Mouse (Mus musculus): ENCODE results near the gene Sipa1l2.

GRCm38 (mm10) chr8:125413001-125413909, 156.4 kb downstream of the Sipa1l2 start:
- TF ChIP-seq GATA1 (IDR thresholded peaks at IDR 0.05; ENCODE audit: low read length): no peak
- no peak for TF ChIP-seq TAL1 (IDR thresholded peaks at IDR 0.05; ENCODE audit: low read length)
